Mouse (Mus musculus) thymus, adult 2 months (tissue): ENCODE results near the gene Gm20388. TPM values are rescaled to one million over a fixed set of nuclear protein-coding genes. Genes with fewer than 3 reads are reported as not detected.

Experiments used
- DNase-seq: peaks from one replicate; pipeline ENCODE4 v3.0.0; 2021
- H3K27ac ChIP-seq: fragments of 200-500 bp; 2 replicates; pipeline ENCODE4 v1.5.1; 2012; ENCODE audit warnings: low read length, control low read depth; ENCODE audit not compliant: control insufficient read depth, insufficient read depth
- H3K27me3 ChIP-seq: fragments of 200-500 bp; 2 replicates; pipeline ENCODE4 v1.6.1; 2012; ENCODE audit warnings: mild to moderate bottlenecking, low read length, moderate library complexity, mixed read lengths; ENCODE audit not compliant: control insufficient read depth, insufficient read depth
- H3K36me3 ChIP-seq: fragments of 200-500 bp; 2 replicates; pipeline ENCODE4 v1.6.1; 2012; ENCODE audit warnings: mild to moderate bottlenecking, low read length, moderate library complexity; ENCODE audit not compliant: control insufficient read depth, insufficient read depth
- H3K4me1 ChIP-seq: fragments of 200-500 bp; replicated peaks from 2 replicates; pipeline ENCODE4 v1.6.1; 2012; ENCODE audit warnings: low read length; ENCODE audit not compliant: control insufficient read depth, insufficient read depth
- H3K4me3 ChIP-seq: fragments of 200-500 bp; 2 replicates; pipeline ENCODE4 v1.5.1; 2012; ENCODE audit warnings: mild to moderate bottlenecking, low read length, control low read depth, moderate library complexity; ENCODE audit not compliant: control insufficient read depth, insufficient read depth
- CTCF ChIP-seq: fragments of 200-500 bp; IDR thresholded peaks from 2 replicates; pipeline ENCODE4 v1.5.1; 2012; ENCODE audit warnings: mild to moderate bottlenecking, control low read depth, low read length, moderate library complexity, borderline replicate concordance; ENCODE audit not compliant: control insufficient read depth, poor library complexity, insufficient read depth; ENCODE audit errors: extremely low read depth
- POLR2A ChIP-seq: fragments of 200-500 bp; IDR thresholded peaks from 2 replicates; pipeline ENCODE4 v1.6.1; 2012; ENCODE audit warnings: mild to moderate bottlenecking, low read length, control low read depth, moderate library complexity; ENCODE audit not compliant: control insufficient read depth, poor library complexity, insufficient read depth; ENCODE audit errors: extremely low read depth
- WGBS: fragments of 180-500 bp; shearing (Covaris S2); methylation state at CpG from one replicate; pipeline ENCODE4 v1.1.7; 2018; 5-methylcytosine and 5-hydroxymethylcytosine counted together
- polyA plus RNA-seq: library from polyadenylated mRNA; depleted of rRNA; stranded (reverse); fragments of >200 nt; gene quantifications from 2 replicates; pipeline ENCODE4 v1.2.3, GENCODE M21; 2012

Gene Gm20388
- polyA plus RNA-seq, 1 experiment: 103 TPM

DNA sequence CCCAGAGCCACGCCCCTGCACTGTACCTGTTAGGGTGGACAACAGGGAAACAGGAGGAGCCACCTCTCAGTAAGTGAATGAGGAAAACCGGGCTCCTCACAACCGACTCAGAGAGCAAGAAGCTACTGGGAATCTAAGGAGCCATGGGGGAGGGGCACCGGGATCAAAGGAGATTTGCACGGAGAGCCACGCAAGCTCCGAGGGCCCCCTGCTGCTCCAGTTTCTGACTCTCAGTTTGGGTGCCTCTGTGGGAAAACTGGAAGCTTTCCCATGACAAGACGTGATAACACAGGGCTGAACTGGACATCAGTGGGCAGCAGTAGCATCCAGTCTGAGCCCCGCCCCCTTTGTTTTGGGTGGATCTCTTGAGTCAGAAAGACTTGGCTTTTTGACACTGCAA is 1489.9 kb downstream of the Gm20388 start:
- WGBS: 51% methylated on average over 9 of the region's 9 CpGs
- no peaks in the 10 kb centered on the region for H3K4me1 ChIP-seq
- no peak overlapping the region for H3K4me3 ChIP-seq
- no peaks in the 10 kb centered on the region for H3K27me3 ChIP-seq
- H3K27ac ChIP-seq: no peak overlapping the region
- no peak for DNase-seq
- no peak for TF ChIP-seq POLR2A
- no peak for TF ChIP-seq CTCF
- no peaks in the 10 kb centered on the region for H3K36me3 ChIP-seq

GRCm38 (mm10) chr8:121403821-121404220 is 1493.2 kb downstream of the Gm20388 start:
- Histone ChIP-seq H3K4me3 (no peak overlapping the region), H3K27ac (no peak overlapping the region), H3K4me1 (no peaks in the 10 kb centered on the region), H3K36me3 (no peaks in the 10 kb centered on the region), H3K27me3 (no peaks in the 10 kb centered on the region)
- 91% methylated on average over 6 of the region's 6 CpGs for WGBS
- TF ChIP-seq CTCF: no peak
- TF ChIP-seq POLR2A: no peak
- no peak for DNase-seq

DNA sequence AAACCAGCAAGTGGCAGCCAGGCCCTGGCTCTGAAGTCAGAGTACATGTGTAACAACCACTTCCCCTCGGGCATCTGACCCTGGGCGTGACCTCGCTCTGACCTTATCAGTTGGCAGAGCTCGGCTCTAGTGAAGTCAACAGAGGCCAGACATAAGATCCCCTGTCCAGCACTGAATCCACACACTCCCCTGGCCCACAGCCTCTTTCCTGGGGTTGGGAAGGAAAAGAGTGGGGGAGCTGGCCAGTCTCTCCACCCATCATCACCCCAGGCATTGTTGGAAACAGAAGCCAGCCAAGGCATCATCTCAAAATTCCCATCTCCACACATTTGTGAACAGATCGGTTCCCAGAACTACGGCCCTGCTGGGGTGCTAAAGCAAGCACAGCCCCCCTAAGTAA is 1507.4 kb downstream of the Gm20388 start:
- no peaks in the 10 kb centered on the region for H3K36me3 ChIP-seq
- DNase-seq: no peak
- TF ChIP-seq POLR2A (no peak), CTCF (no peak)
- no peaks in the 10 kb centered on the region for H3K27me3 ChIP-seq
- no peak overlapping the region for H3K27ac ChIP-seq
- 70% methylated on average over 6 of the region's 6 CpGs for WGBS
- H3K4me3 ChIP-seq: no peak overlapping the region
- no peaks in the 10 kb centered on the region for H3K4me1 ChIP-seq

- Histone ChIP-seq H3K4me3 (no peak overlapping the region), H3K36me3 (no peaks in the 10 kb centered on the region), H3K27me3 (no peaks in the 10 kb centered on the region), H3K27ac (no peak overlapping the region), H3K4me1 (no peaks in the 10 kb centered on the region)
- 88% methylated on average over 2 of the region's 2 CpGs for whole genome bisulfite sequencing
- DNase-seq: no peak
- TF ChIP-seq POLR2A: no peak
- no peak for TF ChIP-seq CTCF
Observed at GRCm38 (mm10) chr8:121419551-121419950, 1508.9 kb downstream of the Gm20388 start.

- H3K27ac ChIP-seq: no peak overlapping the region
- DNase-seq: no peak
- 89% methylated on average over 5 of the region's 5 CpGs for WGBS
- H3K4me1 ChIP-seq: no peaks in the 10 kb centered on the region
- no peaks in the 10 kb centered on the region for H3K36me3 ChIP-seq
- TF ChIP-seq POLR2A: no peak
- TF ChIP-seq CTCF: no peak
- H3K27me3 ChIP-seq: no peaks in the 10 kb centered on the region
- H3K4me3 ChIP-seq: no peak overlapping the region
Observed at GRCm38 (mm10) chr8:121421009-121421408, 1510.4 kb downstream of the Gm20388 start.

- Histone ChIP-seq H3K27ac (no peak overlapping the region), H3K4me1 (no peaks in the 10 kb centered on the region), H3K36me3 (no peaks in the 10 kb centered on the region), H3K27me3 (no peaks in the 10 kb centered on the region), H3K4me3 (no peak overlapping the region)
- 93% methylated on average over 10 of the region's 10 CpGs for WGBS
- TF ChIP-seq POLR2A (no peak), CTCF (no peak)
- no peak for DNase-seq
Observed at GRCm38 (mm10) chr8:121424080-121424479, 1513.4 kb downstream of the Gm20388 start.

GRCm38 (mm10) chr8:121424600-121424999 is 1514.0 kb downstream of the Gm20388 start:
- Histone ChIP-seq H3K4me3 (no peak overlapping the region), H3K27ac (no peak overlapping the region), H3K36me3 (no peaks in the 10 kb centered on the region), H3K27me3 (no peaks in the 10 kb centered on the region), H3K4me1 (no peaks in the 10 kb centered on the region)
- TF ChIP-seq POLR2A (no peak), CTCF (peak; percentile 42; the same call in 1 of the 2 replicates)
- no peak for DNase-seq
- 82% methylated on average over 14 of the region's 14 CpGs for WGBS
